Comparison of ENCODE assay signal across 28 mouse cellular contexts in the genomic region with DNA sequence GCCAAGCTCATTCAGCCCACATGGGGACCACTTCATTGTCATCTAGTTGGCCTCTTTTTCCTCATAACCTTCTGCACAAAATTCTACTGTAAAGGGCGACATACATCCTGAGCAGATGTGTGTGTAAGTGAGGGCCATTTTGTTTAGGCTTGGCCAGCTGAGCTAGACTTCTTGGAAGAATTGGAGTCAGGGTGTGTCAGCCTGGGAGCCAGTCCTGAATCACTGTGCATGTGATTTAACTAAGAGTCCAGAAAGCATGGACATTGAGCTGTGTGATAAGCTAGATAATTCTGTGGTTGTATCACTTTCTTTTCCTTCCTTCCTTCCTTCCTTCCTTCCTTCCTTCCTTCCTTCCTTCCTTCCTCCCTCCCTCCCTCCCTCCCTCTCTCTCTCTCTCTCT. TPM values are rescaled to one million over a fixed set of nuclear protein-coding genes. Genes with fewer than 3 reads are reported as not detected.
DNase-seq lines count a peak whose midpoint lies in the region; ATAC-seq and TF ChIP-seq lines count a peak whose summit lies in the region.
"Had no signal": no experiment of that assay in that cellular context is flagged by ENCODE, and none has a peak within 500 bp of the region (broad histone marks: within the 10 kb centered on the region; RNA-seq: fewer than 3 reads in every experiment).

No protein-coding gene starts in this region.

- TF ChIP-seq POLR2A in small intestine, adult 2 months (IDR thresholded peaks at IDR 0.05; ENCODE audit: low read depth, low read length), result no peak

- no peaks in the 10 kb centered on the region for H3K36me3 ChIP-seq in intestine, embryonic 15.5 days
- H3K36me3 ChIP-seq in small intestine, adult 2 months (ENCODE audit: control insufficient read depth, insufficient read depth, low read length), result peaks cover 2% of the 10 kb centered on the region; the same call in 1 of the 2 replicates
- H3K36me3 ChIP-seq: embryonic facial prominence, embryonic 12.5 days; embryonic facial prominence, embryonic 15.5 days; forebrain, embryonic 12.5 days; forebrain, embryonic 15.5 days; heart, embryonic 10.5 days; heart, embryonic 13.5 days had no signal

- ATAC-seq in intestine, embryonic 15.5 days, result peak; percentile 81
- ATAC-seq: activated CD4-positive, CD25-positive, alpha-beta regulatory T cell, adult 4 months; CD4-positive, CD25-positive, alpha-beta regulatory T cell, adult 4 months; forebrain, embryonic 15.5 days; hindbrain, postnatal 0 days; inflammation-experienced regulatory T-cells, adult 6 months had no signal

- H3K9ac ChIP-seq in intestine, embryonic 15.5 days, result no peak overlapping the region
- H3K9ac ChIP-seq: embryonic facial prominence, embryonic 12.5 days; embryonic facial prominence, embryonic 15.5 days; forebrain, embryonic 12.5 days; forebrain, embryonic 15.5 days; heart, embryonic 13.5 days; hindbrain, embryonic 14.5 days had no signal

- no peak overlapping the region for H3K4me3 ChIP-seq in intestine, embryonic 15.5 days (replicated peaks)
- H3K4me3 ChIP-seq in small intestine, adult 2 months (ENCODE audit: low read depth, low read length), result no peak overlapping the region
- H3K4me3 ChIP-seq: embryonic facial prominence, embryonic 12.5 days; embryonic facial prominence, embryonic 15.5 days; erythroblast, embryonic 14.5 days; forebrain, embryonic 12.5 days; forebrain, embryonic 15.5 days; heart, embryonic 10.5 days; heart, embryonic 13.5 days had no signal

- TF ChIP-seq CTCF in small intestine, adult 2 months (IDR thresholded peaks at IDR 0.05; ENCODE audit: extremely low read depth, insufficient read length, insufficient replicate concordance, low read depth, low read length), result no peak

- H3K9me3 ChIP-seq in intestine, embryonic 15.5 days, result no peaks in the 10 kb centered on the region
- H3K9me3 ChIP-seq: embryonic facial prominence, embryonic 12.5 days; embryonic facial prominence, embryonic 15.5 days; forebrain, embryonic 12.5 days; forebrain, embryonic 15.5 days; heart, embryonic 10.5 days; heart, embryonic 13.5 days had no signal

- WGBS in intestine, embryonic 15.5 days, result 84% methylated on average over 1 of the region's 1 CpGs
- 52% methylated on average over 1 of the region's 1 CpGs for WGBS in small intestine, adult 2 months

- no peak overlapping the region for H3K27ac ChIP-seq in intestine, embryonic 15.5 days
- H3K27ac ChIP-seq in small intestine, adult 2 months (ENCODE audit: insufficient read depth, low read depth, low read length), result peak overlapping the region; percentile 95
- H3K27ac ChIP-seq: embryonic facial prominence, embryonic 12.5 days; embryonic facial prominence, embryonic 15.5 days; forebrain, embryonic 12.5 days; forebrain, embryonic 15.5 days; heart, embryonic 10.5 days; heart, embryonic 13.5 days; hindbrain, embryonic 14.5 days; hindbrain, postnatal 0 days had no signal

- H3K4me2 ChIP-seq in intestine, embryonic 15.5 days (replicated peaks), result no peak overlapping the region
- H3K4me2 ChIP-seq: embryonic facial prominence, embryonic 12.5 days; embryonic facial prominence, embryonic 15.5 days; forebrain, embryonic 12.5 days; forebrain, embryonic 15.5 days; heart, embryonic 13.5 days; hindbrain, embryonic 14.5 days had no signal

- H3K27me3 ChIP-seq in intestine, embryonic 15.5 days (replicated peaks), result no peaks in the 10 kb centered on the region
- no peaks in the 10 kb centered on the region for H3K27me3 ChIP-seq in small intestine, adult 2 months (ENCODE audit: control insufficient read depth, insufficient read depth, low read length)
- H3K27me3 ChIP-seq: embryonic facial prominence, embryonic 12.5 days; embryonic facial prominence, embryonic 15.5 days; forebrain, embryonic 15.5 days; heart, embryonic 13.5 days had no signal

- no peaks in the 10 kb centered on the region for H3K4me1 ChIP-seq in intestine, embryonic 15.5 days (replicated peaks)
- H3K4me1 ChIP-seq in small intestine, adult 2 months (ENCODE audit: control insufficient read depth, insufficient read depth, insufficient read length, low read length), result peaks cover 18% of the 10 kb centered on the region
- H3K4me1 ChIP-seq: heart, embryonic 10.5 days had no signal

- peak; percentile 13 for DNase-seq in heart, adult 11 months
- DNase-seq in heart, adult 8-10 months (ENCODE audit: low spot score), result no peak
- DNase-seq in 3T3-L1 (ENCODE audit: low read depth, low spot score), result peak; percentile 48
- no peak for DNase-seq in cerebellum, postnatal 36 days
- DNase-seq in spleen, adult 12 weeks (ENCODE audit: low spot score), result no peak
- DNase-seq: adrenal gland, adult 8-10 months; adrenal gland, postnatal 25 days; cerebellum, adult 18-20 months; cerebellum, adult 9-10 months; cerebellum, postnatal 14 days; gastrocnemius, postnatal 10 days; heart, adult 18-20 months; heart, postnatal 14 days; heart, postnatal 4 days had no signal

RNA-seq across cellular contexts. Expression of gene Gpd2, which starts 26.0 kb away (rescaled TPM):
- total RNA-seq in heart, adult 8-10 months (2022), result 10 to 100 TPM; 14.4 to 17.9 (median 15.3) TPM
- polyA plus RNA-seq in intestine, embryonic 15.5 days (2015; fragmentation: Nextera tagmentation; extraction: Ambion mirVana), result 21.0 and 22.2 TPM in 2 replicates
- 13.9 and 31.9 TPM in 2 replicates for polyA plus RNA-seq in small intestine, adult 2 months (2012; rRNA removed)

Comparison
In these comparisons a context has a peak if more than half of its experiments do, and no peak if none do; other contexts are left out.
1. DNase-seq: peak in heart, adult 11 months (single experiment) and 3T3-L1 (single experiment); none in heart, adult 8-10 months (single experiment), cerebellum, postnatal 36 days (0 of 2) and spleen, adult 12 weeks (single experiment).